Mouse (Mus musculus) C2C12 (cell line): ENCODE measurements at regions not wholly inside any gene's neighbourhood (a gene's known extent, or its start where the extent isn't known, plus 50 kb on each side); places are given as distances from the start of the nearest gene placed in this dataset.

ENCODE experiments used
- CEBPB ChIP-seq: IDR thresholded peaks from one replicate; pipeline ENCODE4 v1.6.1; 2011; ENCODE audit warnings: low read depth, mild to moderate bottlenecking, control low read depth, moderate library complexity
- CTCF ChIP-seq: IDR thresholded peaks from one replicate; pipeline ENCODE4 v1.5.1; 2011; ENCODE audit not compliant: control insufficient read depth, insufficient read depth, insufficient read length
- MAX ChIP-seq: IDR thresholded peaks from one replicate; pipeline ENCODE4 v1.6.1; 2011; ENCODE audit warnings: mild to moderate bottlenecking, control low read depth
- MYOD1 ChIP-seq: IDR thresholded peaks from one replicate; pipeline ENCODE4 v1.6.1; 2011; ENCODE audit warnings: low read depth; ENCODE audit not compliant: control insufficient read depth, insufficient read length
- MYOG ChIP-seq: IDR thresholded peaks from one replicate; pipeline ENCODE4 v1.6.1; 2011; ENCODE audit not compliant: control insufficient read depth, insufficient read length; ENCODE audit errors: extremely low read depth
- USF1 ChIP-seq: IDR thresholded peaks from one replicate; pipeline ENCODE4 v1.6.1; 2011; ENCODE audit warnings: low read depth, mild to moderate bottlenecking, control low read depth, moderate library complexity

GRCm38 (mm10) chr15:68428444-68429228, 1927.9 kb upstream of the Lrrc6 start:
- TF ChIP-seq USF1 (no peak), CTCF (peak; percentile 24), MYOD1 (no peak), CEBPB (no peak), MAX (no peak), MYOG (no peak)
